Mouse (Mus musculus): Measurements from ENCODE around the gene Sertad4.

- TF ChIP-seq CTCF (IDR thresholded peaks at IDR 0.05; ENCODE audit: low read depth, low read length) (no peak), POLR2A (IDR thresholded peaks at IDR 0.05; ENCODE audit: borderline replicate concordance, low read depth, low read length) (no peak)
These were observed 24.6 kb upstream of the Sertad4 start for GRCm38 (mm10) chr1:192880130-192880529.

All from bone marrow macrophage, adult 2 months (primary cell).